Mouse (Mus musculus): Measurements from ENCODE around the gene Limd2.

DNA sequence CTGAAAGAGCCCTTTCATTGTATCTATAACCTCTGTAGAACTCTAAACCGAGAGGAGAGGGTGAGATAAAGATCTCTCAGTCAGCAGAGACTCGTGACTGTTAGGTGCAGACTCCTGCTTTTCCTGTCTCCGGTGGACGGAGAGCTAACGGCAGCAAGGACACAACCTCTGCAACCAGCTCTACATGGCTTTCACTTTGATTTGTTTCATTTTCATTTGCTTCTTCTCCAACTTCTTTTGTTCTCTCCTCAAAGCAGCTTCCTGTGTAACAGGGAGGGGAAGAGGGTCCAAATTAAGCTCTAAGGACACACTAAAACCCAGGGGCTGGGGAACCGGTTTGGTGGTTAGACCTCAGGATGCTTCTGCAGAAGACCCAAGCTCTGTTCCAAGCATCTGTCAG, 40.1 kb upstream of the Limd2 start:
- TF ChIP-seq CTCF (IDR thresholded peaks at IDR 0.05; ENCODE audit: insufficient read depth, low read depth, low read length) = no peak
- TF ChIP-seq POLR2A (IDR thresholded peaks at IDR 0.05; ENCODE audit: insufficient read depth, low read depth, low read length) = no peak

All from olfactory bulb, adult 2 months (tissue).